Mouse (Mus musculus): ENCODE measurements around the gene Zfp354a. TPM values are rescaled to one million over a fixed set of nuclear protein-coding genes. Genes with fewer than 3 reads are reported as not detected.

Gene Zfp354a
- total RNA-seq, 2 experiments from 2014 or later, result 9.0 to 10.0 TPM

Other genes with a start within 250 kb of the Zfp354a start
- 10 to 100 TPM; 59.8 to 66.1 TPM for gene Zfp354c, start 231.5 kb upstream of the Zfp354a start, total RNA-seq (2021)
- gene Zfp879, start 217.7 kb upstream of the Zfp354a start, total RNA-seq (2021), result 1 to 10 TPM; 4.6 to 4.7 TPM
- not detected for gene Grm6, start 208.6 kb upstream of the Zfp354a start, total RNA-seq (2021)
- 1 to 10 TPM; 7.0 to 7.1 TPM for gene Zfp454, start 171.6 kb upstream of the Zfp354a start, total RNA-seq (2021)
- gene Zfp2, start 143.1 kb upstream of the Zfp354a start, total RNA-seq (2021), result 10 to 100 TPM; 18.6 to 21.7 TPM
- 1 to 10 TPM; 4.9 to 6.2 TPM for gene Zfp354b, start 127.6 kb upstream of the Zfp354a start, total RNA-seq (2021)
- gene 4933414I15Rik, start 115.5 kb upstream of the Zfp354a start, total RNA-seq (2021), result not detected
- gene Prop1, start 105.5 kb upstream of the Zfp354a start, total RNA-seq (2021), result not detected
- not detected for gene Olfr1378, start 92.7 kb upstream of the Zfp354a start, total RNA-seq (2021)
- not detected for gene Olfr1377, start 77.3 kb upstream of the Zfp354a start, total RNA-seq (2021)
- gene Olfr51, start 55.7 kb upstream of the Zfp354a start, total RNA-seq (2021), result not detected
- not detected for gene Olfr54, start 45.0 kb upstream of the Zfp354a start, total RNA-seq (2021)
- not detected for gene Olfr1375, start 11.1 kb upstream of the Zfp354a start, total RNA-seq (2021)
- not detected for gene Gm12569, start 161.2 kb downstream of the Zfp354a start, total RNA-seq (2021)
- 100 to 1,000 TPM; 111 to 122 TPM for gene Clk4, start 202.5 kb downstream of the Zfp354a start, total RNA-seq (2021)
- gene BC049762, start 203.8 kb downstream of the Zfp354a start, total RNA-seq (2021), result not detected
- 1 to 10 TPM; 9.0 to 9.9 TPM for gene Col23a1, start 230.7 kb downstream of the Zfp354a start, total RNA-seq (2021)

All from layer of hippocampus, postnatal 10 days (tissue).